Mouse (Mus musculus): Measurements from ENCODE around the gene Pop7.
A peak's percentile ranks its signal among the peaks of the same experiment; 100 is the strongest.

DNA sequence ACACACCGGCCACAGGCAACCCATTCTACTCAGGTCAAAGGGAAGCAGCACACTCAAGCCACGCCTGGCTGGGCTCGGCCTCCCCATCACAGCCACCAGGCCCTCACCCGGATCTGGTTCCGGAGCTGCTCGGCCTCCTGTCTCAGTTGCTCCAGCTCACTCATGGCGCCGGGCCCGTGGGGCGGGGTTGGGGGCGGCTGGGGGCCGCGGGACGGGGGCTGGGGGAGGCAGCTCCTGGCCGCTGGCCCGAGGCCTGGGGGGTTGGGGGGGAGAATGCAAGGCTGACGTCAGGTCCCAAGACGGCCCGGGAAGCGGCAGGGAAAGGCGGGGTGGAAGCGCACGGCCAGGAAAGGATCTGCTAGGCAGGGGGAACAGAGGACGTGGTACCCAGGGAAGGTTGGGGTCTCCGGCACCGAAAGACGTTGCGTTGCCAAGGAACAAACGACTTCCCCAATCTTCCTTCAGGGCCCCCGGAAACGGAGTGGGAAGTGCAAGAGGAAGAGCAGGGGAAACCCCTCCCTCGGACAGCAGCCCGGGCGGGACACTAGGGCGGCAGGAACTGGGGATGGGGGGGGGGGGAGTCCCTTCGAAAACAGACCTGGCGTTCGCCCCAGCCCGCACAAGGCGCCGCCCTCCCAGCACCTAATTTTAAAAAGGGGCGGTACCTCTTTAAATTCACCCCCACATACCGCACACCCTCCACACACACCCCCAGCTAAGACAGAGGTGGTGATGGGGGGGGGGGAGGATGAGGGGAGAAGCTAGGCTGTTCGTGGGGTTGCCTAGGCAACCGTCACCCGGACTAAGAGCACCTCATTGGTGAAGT lies 28.5 kb upstream of the Pop7 start:
- TF ChIP-seq CTCF (IDR thresholded peaks at IDR 0.05; ENCODE audit: control insufficient read depth, insufficient read depth, insufficient replicate concordance, low read depth, low read length) = no peak
- TF ChIP-seq POLR2A (IDR thresholded peaks at IDR 0.05; ENCODE audit: control insufficient read depth, low read depth, low read length) = 0 out of 2 replicates have a peak, but pooled peaks have one; percentile 8
